Mouse (Mus musculus) brain, embryonic 14.5 days (tissue): ENCODE measurements around the gene Hist1h2af.
"Not testable (repeated sequence)": the region's sequence is repeated elsewhere in the genome, so short reads cannot be mapped to it uniquely, and the experiment has no call there.

Experiments used
- CTCF ChIP-seq: fragments of 200-500 bp; IDR thresholded peaks from 2 replicates; pipeline ENCODE4 v1.5.1; 2012; ENCODE audit warnings: inconsistent platforms, mild to moderate bottlenecking, moderate library complexity, borderline replicate concordance; ENCODE audit not compliant: insufficient read depth, insufficient read length; ENCODE audit errors: extremely low read depth
- POLR2A ChIP-seq: fragments of 200-500 bp; IDR thresholded peaks from 2 replicates; pipeline ENCODE4 v1.6.1; 2012; ENCODE audit warnings: mild to moderate bottlenecking, inconsistent platforms, borderline replicate concordance; ENCODE audit not compliant: poor library complexity, insufficient read depth, insufficient read length, severe bottlenecking; ENCODE audit errors: extremely low read depth

DNA sequence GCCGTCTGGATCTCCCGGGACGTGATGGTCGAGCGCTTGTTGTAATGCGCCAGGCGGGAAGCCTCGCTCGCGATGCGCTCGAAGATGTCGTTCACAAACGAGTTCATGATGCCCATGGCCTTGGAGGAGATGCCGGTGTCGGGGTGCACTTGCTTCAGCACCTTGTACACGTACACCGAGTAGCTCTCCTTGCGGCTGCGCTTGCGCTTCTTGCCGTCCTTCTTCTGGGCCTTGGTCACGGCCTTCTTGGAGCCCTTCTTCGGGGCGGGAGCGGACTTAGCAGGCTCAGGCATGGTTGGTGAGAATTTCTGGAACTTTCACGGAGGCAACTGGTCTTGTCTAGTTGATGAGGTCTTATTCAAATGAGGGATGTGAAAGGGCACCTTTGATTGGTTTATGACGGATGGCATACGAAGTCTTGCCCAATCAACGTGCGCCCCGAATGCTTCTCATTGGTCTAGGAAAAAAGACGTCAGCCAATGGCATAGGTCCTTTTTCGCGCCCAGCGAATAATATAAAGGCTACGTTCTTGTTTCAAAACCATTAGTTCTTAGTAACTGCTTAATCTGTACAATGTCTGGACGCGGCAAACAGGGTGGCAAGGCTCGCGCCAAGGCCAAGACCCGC, 40.3 kb downstream of the Hist1h2af start, which contains the start of the genes Hist1h2bf and Hist1h2ad:
- TF ChIP-seq CTCF, POLR2A: not testable (repeated sequence)
